10 mouse cellular contexts compared by ENCODE assay signal in the genomic region with DNA sequence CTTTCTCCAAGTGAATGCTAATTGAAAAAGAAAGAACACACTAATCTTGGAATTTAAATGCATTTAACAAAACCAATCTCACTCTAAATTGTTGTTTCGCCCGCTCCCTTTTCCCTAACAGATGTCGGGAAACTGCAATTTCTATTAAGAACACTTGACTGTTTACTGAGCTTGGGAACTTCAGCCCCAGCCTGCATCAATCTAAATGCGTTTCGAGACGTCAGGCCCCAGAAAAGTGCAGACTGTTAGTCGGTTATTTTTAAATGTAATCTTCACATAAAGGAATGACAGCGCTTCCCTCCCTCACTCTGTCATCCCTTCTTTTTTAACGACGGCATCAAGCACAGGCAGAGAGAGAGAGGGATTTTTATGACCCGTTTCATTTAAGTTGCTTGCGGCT.
DNase-seq lines count a peak whose midpoint lies in the region; ATAC-seq lines count a peak whose summit lies in the region.
"Had no signal": no experiment of that assay in that cellular context is flagged by ENCODE, and none has a peak within 500 bp of the region (broad histone marks: within the 10 kb centered on the region; RNA-seq: fewer than 3 reads in every experiment).

No protein-coding gene starts in this region.

- ATAC-seq in embryonic facial prominence, embryonic 15.5 days (ENCODE audit: insufficient number of reproducible peaks, low FRiP score, low TSS enrichment, low read depth) = no peak
- ATAC-seq in limb, embryonic 13.5 days (ENCODE audit: low FRiP score, low read depth) = no peak

- no peak overlapping the region for H3K27ac ChIP-seq in embryonic facial prominence, embryonic 15.5 days (replicated peaks)
- no peak overlapping the region for H3K27ac ChIP-seq in limb, embryonic 13.5 days
- H3K27ac ChIP-seq: heart, embryonic 13.5 days; hindbrain, embryonic 12.5 days had no signal

- no peaks in the 10 kb centered on the region for H3K9me3 ChIP-seq in embryonic facial prominence, embryonic 15.5 days (replicated peaks)
- no peaks in the 10 kb centered on the region for H3K9me3 ChIP-seq in limb, embryonic 13.5 days
- H3K9me3 ChIP-seq: heart, embryonic 13.5 days; hindbrain, embryonic 12.5 days had no signal

- peaks cover 4% of the 10 kb centered on the region; the same call in 1 of the 2 replicates for H3K27me3 ChIP-seq in embryonic facial prominence, embryonic 15.5 days
- H3K27me3 ChIP-seq in limb, embryonic 13.5 days = peaks cover 3% of the 10 kb centered on the region; the same call in 1 of the 2 replicates
- H3K27me3 ChIP-seq: hindbrain, embryonic 12.5 days had no signal

- peak; percentile 5 to 52 for DNase-seq in layer of hippocampus, adult 18-20 months (ENCODE audit: low spot score in 2 of 2)
- DNase-seq in layer of hippocampus, adult 9-10 months (ENCODE audit: low spot score) = no peak
- DNase-seq in brain, embryonic 18.5 days (ENCODE audit: low read depth, low spot score) = peak; percentile 40
- DNase-seq in Muller cell, postnatal 12 days (ENCODE audit: inconsistent ontology term) = no peak
- no peak for DNase-seq in cerebellum, postnatal 25 days
- DNase-seq: adrenal gland, adult 8-10 months had no signal

- no peak overlapping the region for H3K9ac ChIP-seq in embryonic facial prominence, embryonic 15.5 days
- no peak overlapping the region for H3K9ac ChIP-seq in limb, embryonic 13.5 days
- H3K9ac ChIP-seq: heart, embryonic 13.5 days; hindbrain, embryonic 12.5 days had no signal

- H3K36me3 ChIP-seq in embryonic facial prominence, embryonic 15.5 days = no peaks in the 10 kb centered on the region
- no peaks in the 10 kb centered on the region for H3K36me3 ChIP-seq in limb, embryonic 13.5 days
- H3K36me3 ChIP-seq: heart, embryonic 13.5 days; hindbrain, embryonic 12.5 days had no signal

- no peak overlapping the region for H3K4me3 ChIP-seq in embryonic facial prominence, embryonic 15.5 days (replicated peaks)
- H3K4me3 ChIP-seq in limb, embryonic 13.5 days = peak overlapping the region; percentile 9; the same call in 1 of the 2 replicates
- H3K4me3 ChIP-seq: heart, embryonic 13.5 days; hindbrain, embryonic 12.5 days had no signal

- H3K4me2 ChIP-seq in embryonic facial prominence, embryonic 15.5 days (replicated peaks) = 0 out of 2 replicates have a peak overlapping the region, but pooled peaks have one; percentile 6
- H3K4me2 ChIP-seq in limb, embryonic 13.5 days (replicated peaks) = peak overlapping the region; percentile 51
- H3K4me2 ChIP-seq: heart, embryonic 13.5 days; hindbrain, embryonic 12.5 days had no signal

- WGBS in embryonic facial prominence, embryonic 15.5 days = 21% methylated on average over 12 of the region's 12 CpGs
- WGBS in limb, embryonic 13.5 days = 9% methylated on average over 12 of the region's 12 CpGs

- H3K4me1 ChIP-seq in embryonic facial prominence, embryonic 15.5 days = peaks cover 12% of the 10 kb centered on the region
- H3K4me1 ChIP-seq in limb, embryonic 13.5 days = peaks cover 23% of the 10 kb centered on the region
- H3K4me1 ChIP-seq: heart, embryonic 13.5 days; hindbrain, embryonic 12.5 days had no signal

Comparison
In these comparisons a context has a peak if more than half of its experiments do, and no peak if none do; other contexts are left out.
1. DNase-seq: peak in layer of hippocampus, adult 18-20 months (2 of 2) and brain, embryonic 18.5 days (single experiment); none in layer of hippocampus, adult 9-10 months (single experiment), Muller cell, postnatal 12 days (single experiment) and cerebellum, postnatal 25 days (0 of 2).